25 mouse cellular contexts compared by ENCODE assay signal in genomic region chr8:87866586-87866985, GRCm38 (mm10).
"Had no signal": no experiment of that assay in that cellular context is flagged by ENCODE, and none has a peak within 500 bp of the region (broad histone marks: within the 10 kb centered on the region; RNA-seq: fewer than 3 reads in every experiment).

No protein-coding gene starts in this region.

- H3K27ac ChIP-seq: heart, embryonic 10.5 days; hindbrain, embryonic 12.5 days; hindbrain, embryonic 14.5 days; intestine, embryonic 15.5 days; layer of hippocampus, adult 2 months; limb, embryonic 12.5 days; liver, embryonic 13.5 days; liver, embryonic 15.5 days had no signal

- H3K4me3 ChIP-seq: heart, embryonic 10.5 days; heart, embryonic 12.5 days; hindbrain, embryonic 12.5 days; intestine, embryonic 15.5 days; layer of hippocampus, adult 2 months; limb, embryonic 12.5 days; liver, embryonic 13.5 days; liver, embryonic 15.5 days had no signal

- ATAC-seq: hindbrain, embryonic 16.5 days; inflammation-experienced regulatory T-cells, adult 6 months; intestine, embryonic 15.5 days; intestine, postnatal 0 days had no signal

- DNase-seq: gastrocnemius, postnatal 10 days; gastrocnemius, postnatal 25 days; heart, adult 18-20 months; heart, postnatal 10 days; heart, postnatal 4 days; kidney, adult 18-20 months; kidney, adult 8-10 months; kidney, postnatal 10 days; kidney, postnatal 25 days; kidney, postnatal 4 days; left cerebral cortex, postnatal 4 days; liver; liver, embryonic 13.5 days had no signal

- H3K9ac ChIP-seq: heart, embryonic 12.5 days; hindbrain, embryonic 12.5 days; hindbrain, embryonic 14.5 days; intestine, embryonic 15.5 days; limb, embryonic 12.5 days; liver, embryonic 13.5 days; liver, embryonic 15.5 days had no signal

- H3K4me1 ChIP-seq: liver, embryonic 13.5 days; liver, embryonic 15.5 days had no signal

- H3K36me3 ChIP-seq: heart, embryonic 10.5 days; heart, embryonic 12.5 days; hindbrain, embryonic 12.5 days; intestine, embryonic 15.5 days; limb, embryonic 12.5 days; liver, embryonic 13.5 days; liver, embryonic 15.5 days had no signal

- H3K4me2 ChIP-seq: heart, embryonic 12.5 days; hindbrain, embryonic 12.5 days; hindbrain, embryonic 14.5 days; intestine, embryonic 15.5 days; limb, embryonic 12.5 days; liver, embryonic 11.5 days; liver, embryonic 13.5 days; liver, embryonic 15.5 days had no signal

- H3K27me3 ChIP-seq: heart, embryonic 12.5 days; hindbrain, embryonic 12.5 days; intestine, embryonic 15.5 days; limb, embryonic 12.5 days; liver, embryonic 13.5 days; liver, embryonic 15.5 days had no signal

- H3K9me3 ChIP-seq: heart, embryonic 10.5 days; heart, embryonic 12.5 days; hindbrain, embryonic 12.5 days; intestine, embryonic 15.5 days; limb, embryonic 12.5 days; liver, embryonic 13.5 days; liver, embryonic 15.5 days had no signal
